15 mouse cellular contexts compared by ENCODE assay signal in the genomic region with DNA sequence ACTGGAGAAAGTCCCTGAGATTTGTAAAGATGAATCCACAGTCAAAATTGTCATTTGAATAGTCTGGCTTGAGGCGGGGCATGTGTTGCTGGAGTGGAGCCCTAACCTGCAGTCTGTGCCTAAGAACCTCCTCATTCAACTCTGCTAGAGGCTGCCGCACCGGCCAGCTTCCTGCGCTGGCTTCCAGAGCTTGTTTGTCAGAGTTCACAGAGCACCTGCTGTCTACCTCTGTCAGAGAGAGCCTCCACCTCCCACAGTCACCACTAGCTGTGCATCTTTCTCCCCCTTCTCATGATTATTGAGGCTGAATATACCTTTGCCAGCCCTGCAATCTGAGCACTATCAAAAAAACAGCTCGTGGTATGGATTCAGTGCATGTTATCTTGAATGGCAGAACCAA. TPM values are rescaled to one million over a fixed set of nuclear protein-coding genes. Genes with fewer than 3 reads are reported as not detected.
DNase-seq lines count a peak whose midpoint lies in the region; ATAC-seq and TF ChIP-seq lines count a peak whose summit lies in the region.
"Had no signal": no experiment of that assay in that cellular context is flagged by ENCODE, and none has a peak within 500 bp of the region (broad histone marks: within the 10 kb centered on the region; RNA-seq: fewer than 3 reads in every experiment).

No protein-coding gene starts in this region.

- H3K9me3 ChIP-seq in midbrain, embryonic 13.5 days: no peaks in the 10 kb centered on the region
- H3K9me3 ChIP-seq: heart, embryonic 15.5 days; lung, embryonic 15.5 days had no signal

- no peak overlapping the region for H3K9ac ChIP-seq in midbrain, embryonic 13.5 days (replicated peaks)
- H3K9ac ChIP-seq: heart, embryonic 15.5 days; lung, embryonic 15.5 days had no signal

- ATAC-seq in CD4-positive, CD25-positive, alpha-beta regulatory T cell, adult 4 months: peak; percentile 25
- peak; percentile 31 for ATAC-seq in activated CD4-positive, CD25-positive, alpha-beta regulatory T cell, adult 4 months
- no peak for ATAC-seq in midbrain, embryonic 13.5 days
- ATAC-seq: forebrain, embryonic 16.5 days had no signal

- H3K4me1 ChIP-seq in midbrain, embryonic 13.5 days (replicated peaks): no peaks in the 10 kb centered on the region

- intact Hi-C loops in left cerebral cortex, adult 2 months (cut with DNase I): no loop called here

- H3K36me3 ChIP-seq in midbrain, embryonic 13.5 days: no peaks in the 10 kb centered on the region
- H3K36me3 ChIP-seq: heart, embryonic 15.5 days; lung, embryonic 15.5 days had no signal

- H3K27ac ChIP-seq in midbrain, embryonic 13.5 days: no peak overlapping the region
- no peak overlapping the region for H3K27ac ChIP-seq in left cerebral cortex, adult 2 months
- H3K27ac ChIP-seq: heart, embryonic 15.5 days; lung, embryonic 15.5 days had no signal

- no peak overlapping the region for H3K4me2 ChIP-seq in midbrain, embryonic 13.5 days (replicated peaks)

- TF ChIP-seq CTCF in left cerebral cortex, adult 2 months (IDR thresholded peaks at IDR 0.05): no peak

- WGBS in midbrain, embryonic 13.5 days: 48% methylated on average over 5 of the region's 5 CpGs

- H3K27me3 ChIP-seq in midbrain, embryonic 13.5 days: no peaks in the 10 kb centered on the region
- H3K27me3 ChIP-seq: heart, embryonic 15.5 days; lung, embryonic 15.5 days had no signal

- DNase-seq in spleen, adult 18-20 months: peak; percentile 33 to 41
- peak; percentile 78 for DNase-seq in thymus, postnatal 14 days
- DNase-seq in ovary, adult 18-20 months (ENCODE audit: low spot score): no peak
- DNase-seq in left cerebral cortex, adult 2 months (ENCODE audit: extremely low spot score in 1 of 2, low spot score in 2 of 2): no peak
- DNase-seq: cerebellum, adult 2 months; layer of hippocampus, postnatal 36 days had no signal

- H3K4me3 ChIP-seq in midbrain, embryonic 13.5 days (replicated peaks): no peak overlapping the region
- H3K4me3 ChIP-seq in left cerebral cortex, adult 2 months: no peak overlapping the region
- H3K4me3 ChIP-seq: heart, embryonic 15.5 days; lung, embryonic 15.5 days had no signal

RNA-seq across cellular contexts. Expression of a gene that starts 22.4 kb away (rescaled TPM):
- polyA plus RNA-seq in CD4-positive, CD25-positive, alpha-beta regulatory T cell, adult 4 months (2017; shearing (Covaris generic)): 10 to 100 TPM; 10.7 to 12.7 TPM
- polyA plus RNA-seq in activated CD4-positive, CD25-positive, alpha-beta regulatory T cell, adult 4 months (2017; shearing (Covaris generic)): 10 to 100 TPM; 11.3 to 16.4 TPM
- 0.08 and 0.23 TPM in 2 replicates for polyA plus RNA-seq in midbrain, embryonic 13.5 days (2015; fragmentation: Nextera tagmentation; extraction: Ambion mirVana)
- under 1 TPM; 0.18 to 0.23 TPM for total RNA-seq in left cerebral cortex, adult 2 months (2021)
- total RNA-seq: gastrocnemius, postnatal 25 days; MEL had no signal
- polyA plus RNA-seq: neural tube, embryonic 11.5 days had no signal

Comparison
In these comparisons a context has a peak if more than half of its experiments do, and no peak if none do; other contexts are left out.
1. DNase-seq: peak in spleen, adult 18-20 months (2 of 2) and thymus, postnatal 14 days (single experiment); none in ovary, adult 18-20 months (single experiment) and left cerebral cortex, adult 2 months (0 of 2).